Comparison of ENCODE assay signal across 8 mouse cellular contexts in the genomic region with DNA sequence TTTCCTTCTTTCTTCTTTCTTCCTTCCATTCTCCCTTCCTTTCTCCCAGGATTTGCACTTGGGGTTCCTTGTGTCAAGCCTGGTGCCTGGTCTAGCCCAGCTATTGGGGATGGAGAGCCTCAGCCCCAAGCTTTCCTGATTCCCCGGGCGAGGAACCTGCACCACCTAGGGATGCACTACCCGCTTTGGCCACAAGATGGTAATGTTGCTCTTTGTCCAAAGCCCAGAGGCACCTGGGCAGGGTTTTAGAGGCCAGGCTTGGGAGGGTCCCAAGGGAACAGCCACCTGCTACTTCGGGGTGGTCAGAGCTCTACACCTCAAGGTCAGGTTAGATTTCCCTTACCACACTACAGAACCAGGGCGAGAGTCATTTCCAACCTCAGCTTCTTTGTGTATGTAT. TPM values are rescaled to one million over a fixed set of nuclear protein-coding genes. Genes with fewer than 3 reads are reported as not detected.
DNase-seq lines count a peak whose midpoint lies in the region; ATAC-seq lines count a peak whose summit lies in the region.

No protein-coding gene starts in this region.

- DNase-seq in A20 (ENCODE audit: low read depth, low spot score) (peak; percentile 73), ES-CJ7 (ENCODE audit: low read depth, low spot score) (peak; percentile 80)
- peak; percentile 91 to 95 for DNase-seq in cerebellum, postnatal 10 days
- peak; percentile 74 for DNase-seq in gastrocnemius, postnatal 10 days
- DNase-seq in kidney, postnatal 4 days, result peak; percentile 83 to 85
- peak; percentile 66 for DNase-seq in lung, postnatal 10 days
- peak; percentile 31 for DNase-seq in skeletal muscle tissue, adult 2 months (ENCODE audit: low read depth, low spot score)

- no peak for ATAC-seq in activated CD4-positive, CD25-positive, alpha-beta regulatory T cell, adult 4 months

RNA-seq across cellular contexts. Expression of gene Tmem132b, which starts 2.5 kb away (rescaled TPM):
- under 1 TPM; 0.21 to 0.56 TPM for total RNA-seq in gastrocnemius, postnatal 10 days (2021)
- not detected for polyA plus RNA-seq in activated CD4-positive, CD25-positive, alpha-beta regulatory T cell, adult 4 months (2017; shearing (Covaris generic))

RNA-seq across cellular contexts. Expression of gene Aacs, which starts 53.5 kb away (rescaled TPM):
- total RNA-seq in gastrocnemius, postnatal 10 days (2021), result 1 to 10 TPM; 5.1 to 6.6 TPM
- polyA plus RNA-seq in activated CD4-positive, CD25-positive, alpha-beta regulatory T cell, adult 4 months (2017; shearing (Covaris generic)), result 10 to 100 TPM; 18.0 to 36.4 TPM

Comparison
In these comparisons a context has a peak if more than half of its experiments do, and no peak if none do; other contexts are left out.
1. DNase-seq: peak in every context shown above with its lines; median percentile 93 in cerebellum, postnatal 10 days; 84 in kidney, postnatal 4 days; 80 in ES-CJ7; 74 in gastrocnemius, postnatal 10 days; 73 in A20; 66 in lung, postnatal 10 days; 31 in skeletal muscle tissue, adult 2 months.